Mouse (Mus musculus): ENCODE results near the gene Thop1. TPM values are rescaled to one million over a fixed set of nuclear protein-coding genes. Genes with fewer than 3 reads are reported as not detected.
A peak's percentile ranks its signal among the peaks of the same experiment; 100 is the strongest.
"Not testable (repeated sequence)": the region's sequence is repeated elsewhere in the genome, so short reads cannot be mapped to it uniquely, and the experiment has no call there.

Thop1 gene
- polyA plus RNA-seq, 1 experiment from 2014 or later = 53.8 TPM

DNA sequence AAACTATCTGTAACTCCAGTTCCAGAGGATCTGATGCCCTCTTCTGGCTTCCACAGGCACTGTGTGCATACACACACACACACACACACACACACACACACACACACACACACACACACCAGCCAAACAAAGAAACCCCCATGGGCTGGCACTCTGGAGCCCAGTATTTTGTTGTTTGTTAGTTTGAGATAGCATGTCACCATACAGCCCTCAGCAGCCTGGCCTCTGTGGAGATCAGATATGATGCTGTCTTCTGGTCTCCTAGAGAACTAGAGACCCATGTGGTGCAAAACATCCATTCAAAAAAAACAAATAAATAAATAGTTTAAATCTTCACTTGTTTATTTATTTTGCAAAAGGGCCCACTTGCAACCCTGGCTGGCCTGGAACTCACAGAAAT lies 41.6 kb upstream of the Thop1 start:
- no peak overlapping the region for H3K9ac ChIP-seq (ENCODE audit: low read depth, low read length)
- H3K4me1 ChIP-seq (ENCODE audit: control insufficient read depth, insufficient read depth, low read length) = no peaks in the 10 kb centered on the region
- H3K27me3 ChIP-seq (replicated peaks; ENCODE audit: control insufficient read depth, insufficient read depth, low read length) = peaks cover 22% of the 10 kb centered on the region
- no peak overlapping the region for H3K4me3 ChIP-seq (ENCODE audit: low read length)
- H3K27ac ChIP-seq (ENCODE audit: low read length) = no peak overlapping the region
- no peak for ATAC-seq
- no peaks in the 10 kb centered on the region for H3K9me3 ChIP-seq (ENCODE audit: control insufficient read depth, low read length)
- H3K4me2 ChIP-seq (ENCODE audit: low read depth, low read length) = no peak overlapping the region
- H3K36me3 ChIP-seq (ENCODE audit: control insufficient read depth, insufficient read depth, low read length) = peaks cover 8% of the 10 kb centered on the region; the same call in 1 of the 2 replicates

DNA sequence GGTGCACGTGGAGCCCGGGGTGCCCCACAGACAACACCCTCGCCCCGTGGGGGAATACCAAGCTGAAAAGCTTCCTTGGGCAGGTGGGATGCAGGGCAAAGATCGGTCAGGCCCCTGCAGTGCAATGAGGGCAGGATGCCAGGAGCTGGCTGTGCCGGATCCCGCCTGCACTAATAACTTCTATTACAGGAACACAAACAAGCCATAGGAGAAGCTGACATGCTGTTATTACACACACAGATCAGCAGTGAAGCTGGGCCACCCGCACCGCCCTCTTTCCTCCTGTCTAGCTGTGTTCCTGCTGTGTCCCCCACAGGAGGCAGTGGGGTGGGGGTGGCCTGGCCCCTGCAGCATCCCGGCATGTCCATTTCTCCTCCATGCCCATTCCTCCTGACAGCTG lies 40.8 kb upstream of the Thop1 start:
- Histone ChIP-seq H3K36me3 (ENCODE audit: control insufficient read depth, insufficient read depth, low read length) (peaks cover 8% of the 10 kb centered on the region; the same call in 1 of the 2 replicates), H3K9me3 (ENCODE audit: control insufficient read depth, low read length) (no peaks in the 10 kb centered on the region), H3K4me2 (ENCODE audit: low read depth, low read length) (no peak overlapping the region), H3K27ac (ENCODE audit: low read length) (no peak overlapping the region), H3K4me3 (ENCODE audit: low read length) (no peak overlapping the region), H3K4me1 (ENCODE audit: control insufficient read depth, insufficient read depth, low read length) (no peaks in the 10 kb centered on the region), H3K9ac (ENCODE audit: low read depth, low read length) (no peak overlapping the region), H3K27me3 (replicated peaks; ENCODE audit: control insufficient read depth, insufficient read depth, low read length) (peaks cover 18% of the 10 kb centered on the region)
- 67% methylated on average over 10 of the region's 10 CpGs for WGBS
- ATAC-seq = no peak

DNA sequence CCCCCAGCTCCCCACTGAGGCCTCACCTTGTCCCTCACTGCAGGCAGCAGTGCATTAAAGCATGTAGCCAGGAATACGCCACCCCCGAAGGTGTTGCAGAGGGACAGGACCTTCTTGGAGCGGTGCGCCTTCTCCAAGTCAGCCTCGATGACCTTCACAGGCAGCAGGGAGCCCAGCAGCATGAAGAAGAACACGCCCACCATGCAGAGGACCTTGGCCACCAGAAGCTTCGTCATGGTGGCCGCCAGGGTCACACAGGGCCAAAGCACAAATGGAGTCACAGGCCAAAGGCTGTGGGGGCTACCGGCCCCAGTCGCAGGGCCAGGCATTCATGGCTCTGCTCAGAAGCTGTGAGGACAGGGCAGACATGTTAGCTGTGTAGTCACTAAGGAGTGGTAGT lies 36.2 kb upstream of the Thop1 start:
- Histone ChIP-seq H3K9ac (ENCODE audit: low read depth, low read length) (no peak overlapping the region), H3K4me2 (ENCODE audit: low read depth, low read length) (no peak overlapping the region), H3K36me3 (ENCODE audit: control insufficient read depth, insufficient read depth, low read length) (peaks cover 8% of the 10 kb centered on the region; the same call in 1 of the 2 replicates), H3K4me1 (ENCODE audit: control insufficient read depth, insufficient read depth, low read length) (no peaks in the 10 kb centered on the region), H3K9me3 (ENCODE audit: control insufficient read depth, low read length) (no peaks in the 10 kb centered on the region), H3K4me3 (ENCODE audit: low read length) (no peak overlapping the region), H3K27ac (ENCODE audit: low read length) (no peak overlapping the region), H3K27me3 (replicated peaks; ENCODE audit: control insufficient read depth, insufficient read depth, low read length) (no peaks in the 10 kb centered on the region)
- no peak for ATAC-seq
- WGBS = 78% methylated on average over 10 of the region's 10 CpGs

DNA sequence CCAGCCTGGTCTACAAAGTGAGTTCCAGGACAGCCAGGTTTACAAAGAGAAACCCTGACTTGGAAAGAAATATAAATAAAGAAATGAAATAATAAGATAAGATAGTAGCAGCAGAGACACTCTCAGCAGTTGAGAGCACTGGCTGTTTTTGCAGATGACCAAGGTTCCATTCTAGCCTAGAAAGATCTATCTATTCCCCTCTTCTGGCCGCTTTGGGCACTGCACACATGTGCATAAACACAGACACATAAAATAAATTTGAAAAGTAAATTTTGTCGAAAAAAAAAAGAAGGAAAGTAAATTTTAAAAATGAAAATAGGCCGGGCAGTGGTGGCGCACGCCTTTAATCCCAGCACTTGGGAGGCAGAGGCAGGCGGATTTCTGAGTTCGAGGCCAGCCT lies 33.6 kb upstream of the Thop1 start:
- H3K9me3 ChIP-seq (ENCODE audit: control insufficient read depth, low read length) = no peaks in the 10 kb centered on the region
- WGBS = 75% methylated on average over 7 of the region's 7 CpGs
- no peak for ATAC-seq
- H3K27ac ChIP-seq (ENCODE audit: low read length) = no peak overlapping the region
- H3K9ac ChIP-seq (ENCODE audit: low read depth, low read length) = no peak overlapping the region
- H3K4me2 ChIP-seq (ENCODE audit: low read depth, low read length) = no peak overlapping the region
- H3K36me3 ChIP-seq (ENCODE audit: control insufficient read depth, insufficient read depth, low read length) = 0 out of 2 replicates have a peak, but pooled peaks cover 5% of the 10 kb centered on the region
- no peaks in the 10 kb centered on the region for H3K27me3 ChIP-seq (replicated peaks; ENCODE audit: control insufficient read depth, insufficient read depth, low read length)
- H3K4me3 ChIP-seq (ENCODE audit: low read length) = no peak overlapping the region
- H3K4me1 ChIP-seq (ENCODE audit: control insufficient read depth, insufficient read depth, low read length) = no peaks in the 10 kb centered on the region; the same call in 1 of the 2 replicates

DNA sequence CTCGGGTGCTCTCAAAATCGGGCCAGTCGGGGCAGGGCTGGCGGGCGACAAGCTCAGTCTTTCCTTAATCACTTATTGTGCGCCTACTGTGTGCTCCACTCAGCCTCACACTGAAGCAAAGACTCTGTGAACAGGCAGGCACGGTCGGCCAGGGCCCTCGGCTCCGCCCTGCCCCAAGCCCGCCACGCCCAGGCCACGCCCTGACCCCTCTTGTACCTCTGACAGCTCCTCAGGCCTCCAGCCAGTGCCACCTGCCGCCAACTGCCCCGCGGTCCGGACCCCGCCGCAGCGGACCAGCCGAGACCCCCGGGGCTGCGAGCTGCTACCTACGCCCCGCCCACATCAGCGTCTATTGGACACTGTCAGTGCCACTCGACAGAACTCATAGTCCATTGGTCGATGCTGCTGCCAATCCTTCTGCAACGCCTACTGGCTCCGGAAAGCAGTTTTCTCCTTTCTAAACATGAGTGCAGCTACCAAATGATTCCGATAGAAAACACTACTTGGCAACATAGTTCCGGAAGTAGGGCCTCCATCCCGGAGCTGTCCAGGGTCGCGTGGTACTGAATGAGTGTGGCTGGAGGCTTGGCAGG lies 32.8 kb upstream of the Thop1 start, which contains the start of gene Slc39a3:
TSS of gene Slc39a3 (minus strand) at position 439 of the 593 bp plus-strand sequence.
- Histone ChIP-seq H3K4me3 (ENCODE audit: low read length) (peak within 1 kb of the TSS; percentile 75), H3K9me3 (ENCODE audit: control insufficient read depth, low read length) (no peaks in the 10 kb centered on the region), H3K27me3 (replicated peaks; ENCODE audit: control insufficient read depth, insufficient read depth, low read length) (no peaks in the 10 kb centered on the region), H3K9ac (ENCODE audit: low read depth, low read length) (peak within 1 kb of the TSS; percentile 82), H3K4me1 (ENCODE audit: control insufficient read depth, insufficient read depth, low read length) (no peaks in the 10 kb centered on the region; the same call in 1 of the 2 replicates), H3K4me2 (ENCODE audit: low read depth, low read length) (peak within 1 kb of the TSS; percentile 77), H3K27ac (ENCODE audit: low read length) (peak within 1 kb of the TSS; percentile 10; the same call in 1 of the 2 replicates), H3K36me3 (ENCODE audit: control insufficient read depth, insufficient read depth, low read length) (0 out of 2 replicates have a peak, but pooled peaks cover 5% of the 10 kb centered on the region)
- under 1% methylated on average over 35 of the region's 35 CpGs for WGBS
- ATAC-seq = peak; percentile 99

DNA sequence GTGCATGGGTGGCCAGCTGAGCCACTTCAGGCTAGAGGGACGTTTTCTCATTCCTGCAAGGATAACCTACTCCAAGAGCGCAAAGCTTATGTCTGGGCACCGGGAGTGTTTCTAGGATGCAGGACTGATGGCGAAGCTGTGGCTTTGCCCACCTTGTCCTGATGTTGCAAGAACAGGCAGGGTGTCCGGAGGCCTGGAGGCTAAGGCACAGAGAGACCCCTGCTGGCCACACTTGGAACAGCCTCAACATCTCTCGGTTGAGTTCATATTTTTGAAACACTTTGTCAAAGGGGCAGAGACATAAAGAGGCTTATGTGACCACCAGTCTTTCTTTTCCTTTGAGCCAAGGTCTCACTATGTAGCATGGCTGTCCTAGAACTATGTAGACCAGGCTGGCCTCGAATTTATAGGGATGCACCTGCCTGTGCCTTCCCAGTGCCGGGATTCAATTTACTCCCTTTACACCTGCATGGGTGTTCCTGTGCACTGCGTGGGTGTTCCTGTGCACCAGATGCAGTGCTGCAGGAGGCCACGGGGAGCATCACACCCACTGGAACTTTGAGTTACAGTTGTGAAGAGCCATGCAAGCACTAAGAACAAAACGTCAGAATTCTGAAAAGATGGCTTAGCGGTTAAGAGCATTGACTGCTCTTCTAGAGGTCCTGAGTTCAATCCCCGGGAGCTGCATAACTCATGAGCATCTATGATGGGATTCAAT lies 28.2 kb upstream of the Thop1 start:
- Histone ChIP-seq H3K4me3 (ENCODE audit: low read length) (no peak overlapping the region), H3K36me3 (ENCODE audit: control insufficient read depth, insufficient read depth, low read length) (peaks cover 23% of the 10 kb centered on the region), H3K9me3 (ENCODE audit: control insufficient read depth, low read length) (no peaks in the 10 kb centered on the region), H3K4me2 (ENCODE audit: low read depth, low read length) (no peak overlapping the region), H3K27ac (ENCODE audit: low read length) (no peak overlapping the region), H3K9ac (ENCODE audit: low read depth, low read length) (no peak overlapping the region), H3K4me1 (ENCODE audit: control insufficient read depth, insufficient read depth, low read length) (no peaks in the 10 kb centered on the region; the same call in 1 of the 2 replicates), H3K27me3 (replicated peaks; ENCODE audit: control insufficient read depth, insufficient read depth, low read length) (no peaks in the 10 kb centered on the region)
- ATAC-seq = no peak
- 30% methylated on average over 13 of the region's 13 CpGs for WGBS

DNA sequence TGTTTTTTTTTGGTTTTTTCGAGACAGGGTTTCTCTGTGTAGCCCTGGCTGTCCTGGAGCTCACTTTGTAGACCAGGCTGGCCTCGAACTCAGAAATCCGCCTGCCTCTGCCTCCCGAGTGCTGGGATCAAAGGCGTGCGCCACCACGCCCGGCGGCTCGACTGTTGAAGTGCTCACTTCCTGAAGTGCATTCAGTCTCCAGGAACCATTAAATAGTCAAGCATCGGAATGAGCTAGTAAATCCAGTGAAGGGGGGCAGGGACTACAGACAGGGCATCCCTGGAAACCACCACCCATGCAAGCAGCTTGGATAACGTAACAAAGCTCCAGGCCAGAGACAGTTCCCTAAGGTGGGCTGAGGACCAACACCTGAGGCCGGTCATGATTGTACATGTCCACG lies 24.6 kb upstream of the Thop1 start:
- H3K9ac ChIP-seq (ENCODE audit: low read depth, low read length); H3K4me2 ChIP-seq (ENCODE audit: low read depth, low read length); H3K27me3 ChIP-seq (replicated peaks; ENCODE audit: control insufficient read depth, insufficient read depth, low read length); H3K4me3 ChIP-seq (ENCODE audit: low read length); H3K27ac ChIP-seq (ENCODE audit: low read length); H3K9me3 ChIP-seq (ENCODE audit: control insufficient read depth, low read length); ATAC-seq; H3K4me1 ChIP-seq (ENCODE audit: control insufficient read depth, insufficient read depth, low read length): not testable (repeated sequence)
- H3K36me3 ChIP-seq (ENCODE audit: control insufficient read depth, insufficient read depth, low read length) = peaks cover 49% of the 10 kb centered on the region
- WGBS = 91% methylated on average over 13 of the region's 14 CpGs

DNA sequence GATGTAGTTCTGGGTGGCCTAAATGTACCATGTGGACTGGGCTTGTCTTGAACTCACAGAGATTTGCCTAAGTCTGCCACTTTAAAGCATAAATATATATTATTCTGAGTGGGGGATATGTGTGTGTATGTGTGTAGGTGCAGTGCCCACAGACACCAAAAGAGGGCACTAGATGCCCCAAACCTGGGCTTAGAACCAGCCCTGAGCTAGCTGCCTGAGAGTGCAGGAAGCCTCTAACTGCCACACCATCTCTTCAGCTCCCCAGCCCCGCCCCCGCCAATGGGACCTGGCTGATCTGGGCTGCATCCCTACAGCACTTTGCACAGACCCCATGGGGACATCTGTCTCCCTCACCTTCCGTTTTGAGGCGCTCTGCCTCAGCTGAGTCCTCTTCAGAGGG lies 19.2 kb upstream of the Thop1 start:
- 93% methylated on average over 4 of the region's 4 CpGs for WGBS
- H3K27ac ChIP-seq (ENCODE audit: low read length) = no peak overlapping the region

DNA sequence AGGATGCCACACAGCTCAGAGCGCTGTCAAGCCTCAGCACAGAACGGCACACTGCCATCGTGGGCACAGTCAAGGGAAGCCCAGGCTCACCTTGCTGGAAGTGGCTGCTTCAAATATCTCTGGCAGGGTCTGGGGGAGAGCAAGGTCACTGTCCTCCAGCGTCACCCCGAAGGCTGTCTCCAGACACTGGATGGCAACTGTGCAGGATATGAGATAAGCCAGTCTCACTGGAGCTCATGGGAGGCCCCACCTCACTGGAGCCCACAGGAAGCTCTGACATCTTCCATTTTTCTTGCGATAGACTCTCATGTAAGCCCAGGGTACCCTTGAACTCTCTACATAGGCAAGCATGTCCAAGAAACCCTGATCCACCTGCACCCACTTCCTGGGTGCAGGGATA lies 18.7 kb upstream of the Thop1 start:
- no peak overlapping the region for H3K9ac ChIP-seq (ENCODE audit: low read depth, low read length)

More for the DNA sequence above, 19.2 kb upstream of the Thop1 start:
- Histone ChIP-seq H3K27me3 (replicated peaks; ENCODE audit: control insufficient read depth, insufficient read depth, low read length) (no peaks in the 10 kb centered on the region), H3K9ac (ENCODE audit: low read depth, low read length) (no peak overlapping the region), H3K4me1 (ENCODE audit: control insufficient read depth, insufficient read depth, low read length) (no peaks in the 10 kb centered on the region), H3K4me2 (ENCODE audit: low read depth, low read length) (no peak overlapping the region), H3K4me3 (ENCODE audit: low read length) (no peak overlapping the region), H3K36me3 (ENCODE audit: control insufficient read depth, insufficient read depth, low read length) (peaks cover 49% of the 10 kb centered on the region), H3K9me3 (ENCODE audit: control insufficient read depth, low read length) (no peaks in the 10 kb centered on the region)
- no peak for ATAC-seq

More for the DNA sequence above, 18.7 kb upstream of the Thop1 start:
- peaks cover 46% of the 10 kb centered on the region for H3K36me3 ChIP-seq (ENCODE audit: control insufficient read depth, insufficient read depth, low read length)
- 93% methylated on average over 6 of the region's 6 CpGs for WGBS
- no peak overlapping the region for H3K4me3 ChIP-seq (ENCODE audit: low read length)
- H3K9me3 ChIP-seq (ENCODE audit: control insufficient read depth, low read length) = no peaks in the 10 kb centered on the region
- no peak overlapping the region for H3K4me2 ChIP-seq (ENCODE audit: low read depth, low read length)
- H3K27me3 ChIP-seq (replicated peaks; ENCODE audit: control insufficient read depth, insufficient read depth, low read length) = no peaks in the 10 kb centered on the region
- H3K27ac ChIP-seq (ENCODE audit: low read length) = no peak overlapping the region
- ATAC-seq = no peak
- H3K4me1 ChIP-seq (ENCODE audit: control insufficient read depth, insufficient read depth, low read length) = no peaks in the 10 kb centered on the region
